Mouse (Mus musculus) CD4-positive, CD25-positive, alpha-beta regulatory T cell, adult 2 months (primary cell): ENCODE results near the gene Dot1l.

Experiments
- DNase-seq: peaks from one replicate; pipeline ENCODE4 v3.0.0-alpha.2; 2012; ENCODE audit warnings: low read depth, low spot score

Gene Dot1l

GRCm38 (mm10) chr10:80829359-80830278 is 74.6 kb downstream of the Dot1l start:
- no peak for DNase-seq

- DNase-seq, result peak; percentile 52
These were observed 76.1 kb downstream of the Dot1l start for GRCm38 (mm10) chr10:80831136-80831535.

GRCm38 (mm10) chr10:80832818-80833217 is 77.8 kb downstream of the Dot1l start:
- DNase-seq, result no peak

- DNase-seq, result no peak
These were observed 80.6 kb downstream of the Dot1l start for GRCm38 (mm10) chr10:80835617-80836016.

- DNase-seq, result no peak
These were observed 82.0 kb downstream of the Dot1l start for GRCm38 (mm10) chr10:80836949-80837379.

- DNase-seq, result no peak
These were observed 82.8 kb downstream of the Dot1l start for GRCm38 (mm10) chr10:80837827-80838226.

- DNase-seq, result no peak
These were observed 83.4 kb downstream of the Dot1l start for GRCm38 (mm10) chr10:80838346-80838912.

GRCm38 (mm10) chr10:80839848-80840247 is 84.8 kb downstream of the Dot1l start:
- no peak for DNase-seq

GRCm38 (mm10) chr10:80841685-80842084 is 86.7 kb downstream of the Dot1l start:
- no peak for DNase-seq

GRCm38 (mm10) chr10:80842334-80842733 is 87.3 kb downstream of the Dot1l start:
- no peak for DNase-seq

- no peak for DNase-seq
These were observed 88.3 kb downstream of the Dot1l start for GRCm38 (mm10) chr10:80843087-80843930.

GRCm38 (mm10) chr10:80843931-80844547 is 89.0 kb downstream of the Dot1l start, which contains the start of gene Lingo3:
TSS of gene Lingo3 (minus strand) at chr10:80844039.
- DNase-seq, result no peak
